Mouse (Mus musculus): Measurements from ENCODE around the gene Rhof. TPM values are rescaled to one million over a fixed set of nuclear protein-coding genes. Genes with fewer than 3 reads are reported as not detected.
"Not testable (repeated sequence)": the region's sequence is repeated elsewhere in the genome, so short reads cannot be mapped to it uniquely, and the experiment has no call there.

Gene Rhof
- total RNA-seq, 2 experiments from 2014 or later, result 48.5 to 48.9 TPM

- no peak for TF ChIP-seq CTCF (IDR thresholded peaks at IDR 0.05)
- intact Hi-C loops (cut with DNase I), result loop anchor here (1.0 to 5.0 kb wide), 2 partner anchors 17 to 42 kb away; no protein-coding TSS in a partner anchor
Measured at GRCm38 (mm10) chr5:123075576-123076418, 56.7 kb downstream of the Rhof start.

GRCm38 (mm10) chr5:123068714-123069113 is 63.8 kb downstream of the Rhof start:
- intact Hi-C loops (cut with DNase I), result loop anchor here (5.0 kb wide), 1 partner anchor 84 kb away; no protein-coding TSS in a partner anchor
- no peak overlapping the region for H3K27ac ChIP-seq
- no peak for DNase-seq (ENCODE audit: extremely low spot score in 1 of 2, low spot score in 2 of 2)
- TF ChIP-seq CTCF (IDR thresholded peaks at IDR 0.05), result no peak
- H3K4me3 ChIP-seq, result no peak overlapping the region

More at GRCm38 (mm10) chr5:123075576-123076418, 56.7 kb downstream of the Rhof start:
- DNase-seq (ENCODE audit: extremely low spot score in 1 of 2, low spot score in 2 of 2), result peak; percentile 94 to 97
- peak overlapping the region; percentile 89 for H3K27ac ChIP-seq
- H3K4me3 ChIP-seq, result peak overlapping the region; percentile 63

GRCm38 (mm10) chr5:123068115-123068514 is 64.4 kb downstream of the Rhof start, which contains the start of gene Tmem120b:
Tmem120b (plus strand) TSS chr5:123068415.
- DNase-seq (ENCODE audit: extremely low spot score in 1 of 2, low spot score in 2 of 2), result no peak
- Histone ChIP-seq H3K27ac (no peak within 1 kb of the TSS), H3K4me3 (no peak within 1 kb of the TSS)
- TF ChIP-seq CTCF (IDR thresholded peaks at IDR 0.05), result no peak
- intact Hi-C loops (cut with DNase I), result loop anchor here (5.0 kb wide), 1 partner anchor 84 kb away; no protein-coding TSS in a partner anchor

- Histone ChIP-seq H3K27ac (no peak overlapping the region), H3K4me3 (no peak overlapping the region)
- no peak for DNase-seq (ENCODE audit: extremely low spot score in 1 of 2, low spot score in 2 of 2)
- TF ChIP-seq CTCF (IDR thresholded peaks at IDR 0.05), result peak; percentile 48
- intact Hi-C loops (cut with DNase I), result loop anchor here (5.0 kb wide), 1 partner anchor 85 kb away; no protein-coding TSS in a partner anchor
Measured at GRCm38 (mm10) chr5:123067395-123067995, 65.0 kb downstream of the Rhof start.

- Histone ChIP-seq H3K27ac (no peak overlapping the region), H3K4me3 (no peak overlapping the region)
- intact Hi-C loops (cut with DNase I), result loop anchor here (1.0 to 2.0 kb wide), 3 partner anchors 49 to 107 kb away; partner anchors contain the start of gene Rhof
- TF ChIP-seq CTCF (IDR thresholded peaks at IDR 0.05), result peak; percentile 64
- peak; percentile 54 to 56 for DNase-seq (ENCODE audit: extremely low spot score in 1 of 2, low spot score in 2 of 2)
Measured at GRCm38 (mm10) chr5:123064207-123064606, 68.3 kb downstream of the Rhof start.

- Histone ChIP-seq H3K4me3 (no peak overlapping the region), H3K27ac (no peak overlapping the region)
- intact Hi-C loops (cut with DNase I), result no loop called here
- no peak for TF ChIP-seq CTCF (IDR thresholded peaks at IDR 0.05)
- no peak for DNase-seq (ENCODE audit: extremely low spot score in 1 of 2, low spot score in 2 of 2)
Measured at GRCm38 (mm10) chr5:123063141-123063540, 69.4 kb downstream of the Rhof start.

GRCm38 (mm10) chr5:123061402-123061749 is 71.1 kb downstream of the Rhof start:
- DNase-seq (ENCODE audit: extremely low spot score in 1 of 2, low spot score in 2 of 2); intact Hi-C loops (cut with DNase I); H3K4me3 ChIP-seq; H3K27ac ChIP-seq: not testable (repeated sequence)

- TF ChIP-seq CTCF (IDR thresholded peaks at IDR 0.05), result no peak
- intact Hi-C loops (cut with DNase I), result no loop called here
- Histone ChIP-seq H3K27ac (no peak overlapping the region), H3K4me3 (no peak overlapping the region)
- DNase-seq (ENCODE audit: extremely low spot score in 1 of 2, low spot score in 2 of 2), result no peak
Measured at GRCm38 (mm10) chr5:123060706-123061401, 71.6 kb downstream of the Rhof start.

- DNase-seq (ENCODE audit: extremely low spot score in 1 of 2, low spot score in 2 of 2), result no peak
- H3K4me3 ChIP-seq, result no peak overlapping the region
- peak; percentile 66 for TF ChIP-seq CTCF (IDR thresholded peaks at IDR 0.05)
- H3K27ac ChIP-seq, result no peak overlapping the region
- intact Hi-C loops (cut with DNase I), result no loop called here
Measured at GRCm38 (mm10) chr5:123059757-123060520, 72.6 kb downstream of the Rhof start.

- TF ChIP-seq CTCF (IDR thresholded peaks at IDR 0.05), result no peak
- peak overlapping the region; percentile 88 for H3K27ac ChIP-seq
- intact Hi-C loops (cut with DNase I), result loop anchor here (1.0 kb wide), 1 partner anchor 18 kb away; no protein-coding TSS in a partner anchor
Measured at GRCm38 (mm10) chr5:123058251-123059102, 74.0 kb downstream of the Rhof start.

More at GRCm38 (mm10) chr5:123058251-123059102, 74.0 kb downstream of the Rhof start:
- no peak for DNase-seq (ENCODE audit: extremely low spot score in 1 of 2, low spot score in 2 of 2)
- peak overlapping the region; percentile 44 for H3K4me3 ChIP-seq

All from left cerebral cortex, adult 2 months (tissue).